19 mouse cellular contexts compared by ENCODE assay signal in genomic region chr9:106888346-106888745, GRCm38 (mm10). TPM values are rescaled to one million over a fixed set of nuclear protein-coding genes. Genes with fewer than 3 reads are reported as not detected.
DNase-seq lines count a peak whose midpoint lies in the region; ATAC-seq and TF ChIP-seq lines count a peak whose summit lies in the region.
"Had no signal": no experiment of that assay in that cellular context is flagged by ENCODE, and none has a peak within 500 bp of the region (broad histone marks: within the 10 kb centered on the region; RNA-seq: fewer than 3 reads in every experiment).

No protein-coding gene starts in this region.

- H3K4me2 ChIP-seq in hindbrain, embryonic 12.5 days (replicated peaks), result no peak overlapping the region
- H3K4me2 ChIP-seq in lung, embryonic 14.5 days, result peak overlapping the region; percentile 53
- peak overlapping the region; percentile 77 for H3K4me2 ChIP-seq in liver, embryonic 14.5 days (ENCODE audit: low read depth)

- peaks cover 64% of the 10 kb centered on the region for H3K4me1 ChIP-seq in hindbrain, embryonic 12.5 days
- peaks cover 78% of the 10 kb centered on the region for H3K4me1 ChIP-seq in hindbrain, embryonic 10.5 days (replicated peaks)
- peaks cover 8% of the 10 kb centered on the region; the same call in 1 of the 2 replicates for H3K4me1 ChIP-seq in lung, embryonic 14.5 days (ENCODE audit: insufficient read depth)
- peaks cover 15 to 43% of the 10 kb centered on the region in 2 experiments for H3K4me1 ChIP-seq in liver, embryonic 14.5 days (replicated peaks; ENCODE audit: control insufficient read depth in 2 of 2, insufficient read depth in 2 of 2, low read length in 1 of 2)

- H3K9me3 ChIP-seq in hindbrain, embryonic 12.5 days (replicated peaks), result no peaks in the 10 kb centered on the region
- H3K9me3 ChIP-seq in hindbrain, embryonic 10.5 days, result no peaks in the 10 kb centered on the region
- H3K9me3 ChIP-seq in lung, embryonic 14.5 days (ENCODE audit: low read depth, low read length), result no peaks in the 10 kb centered on the region
- no peaks in the 10 kb centered on the region for H3K9me3 ChIP-seq in liver, embryonic 14.5 days (ENCODE audit: control insufficient read depth, low read length)
- H3K9me3 ChIP-seq: forebrain, embryonic 13.5 days; midbrain, embryonic 15.5 days had no signal

- H3K9ac ChIP-seq in hindbrain, embryonic 12.5 days, result no peak overlapping the region
- H3K9ac ChIP-seq in lung, embryonic 14.5 days, result no peak overlapping the region
- no peak overlapping the region for H3K9ac ChIP-seq in liver, embryonic 14.5 days (replicated peaks)
- H3K9ac ChIP-seq: midbrain, embryonic 15.5 days had no signal

- no peaks in the 10 kb centered on the region for H3K27me3 ChIP-seq in hindbrain, embryonic 12.5 days
- no peaks in the 10 kb centered on the region for H3K27me3 ChIP-seq in hindbrain, embryonic 10.5 days (ENCODE audit: insufficient read depth, poor library complexity, severe bottlenecking)
- H3K27me3 ChIP-seq in lung, embryonic 14.5 days (ENCODE audit: insufficient read depth, low read length), result no peaks in the 10 kb centered on the region
- H3K27me3 ChIP-seq in liver, embryonic 14.5 days (ENCODE audit: control insufficient read depth, insufficient read depth, low read length), result no peaks in the 10 kb centered on the region
- H3K27me3 ChIP-seq: forebrain, embryonic 13.5 days; midbrain, embryonic 15.5 days had no signal

- TF ChIP-seq CTCF in lung, embryonic 14.5 days (IDR thresholded peaks at IDR 0.05; ENCODE audit: low read depth), result no peak
- TF ChIP-seq CTCF in liver, embryonic 14.5 days (IDR thresholded peaks at IDR 0.05; ENCODE audit: low read depth), result no peak

- WGBS in hindbrain, embryonic 12.5 days, result 95% methylated on average over 3 of the region's 3 CpGs
- WGBS in hindbrain, embryonic 10.5 days, result 96% methylated on average over 3 of the region's 3 CpGs
- 93% methylated on average over 3 of the region's 3 CpGs for WGBS in lung, embryonic 14.5 days
- WGBS in liver, embryonic 14.5 days (ENCODE audit: insufficient replicate concordance), result 87% methylated on average over 3 of the region's 3 CpGs

- DNase-seq in cerebellum, adult 11-12 months, result peak; percentile 47
- DNase-seq in cerebellum, postnatal 4 days (ENCODE audit: low spot score in 2 of 2), result no peak
- DNase-seq in hindbrain, embryonic 10.5 days (ENCODE audit: low spot score), result no peak
- DNase-seq in lung, embryonic 14.5 days, result no peak
- no peak for DNase-seq in lung, postnatal 4 days
- no peak for DNase-seq in liver, embryonic 14.5 days (ENCODE audit: low read depth in 3 of 3, low spot score in 3 of 3)
- DNase-seq: adrenal gland, adult 2 months; cerebellum, adult 8-10 months; kidney, adult 8-10 months; kidney, postnatal 36 days; layer of hippocampus, adult 9-11 months; lung, adult 2 months; lung, postnatal 36 days had no signal

- no peak overlapping the region for H3K4me3 ChIP-seq in hindbrain, embryonic 12.5 days
- no peak overlapping the region for H3K4me3 ChIP-seq in hindbrain, embryonic 10.5 days
- H3K4me3 ChIP-seq in lung, embryonic 14.5 days (ENCODE audit: low read depth, low read length), result no peak overlapping the region
- H3K4me3 ChIP-seq in liver, embryonic 14.5 days (ENCODE audit: insufficient read depth in 1 of 2, low read depth in 2 of 2, low read length in 2 of 2), result no peak overlapping the region
- H3K4me3 ChIP-seq: forebrain, embryonic 13.5 days; left cerebral cortex, adult 2 months had no signal

- no peak for ATAC-seq in hindbrain, embryonic 12.5 days (ENCODE audit: low FRiP score)
- ATAC-seq in lung, embryonic 14.5 days (ENCODE audit: insufficient read depth), result no peak
- ATAC-seq in liver, embryonic 14.5 days (ENCODE audit: insufficient read depth), result no peak
- ATAC-seq in erythroid progenitor cell, adult 5-6 weeks (replicated peaks; ENCODE audit: low FRiP score, poor library complexity, severe bottlenecking), result no peak
- ATAC-seq: forebrain, embryonic 13.5 days; hindbrain, postnatal 0 days; midbrain, embryonic 15.5 days had no signal

- H3K27ac ChIP-seq in hindbrain, embryonic 12.5 days, result peak overlapping the region; percentile 2; the same call in 1 of the 2 replicates
- H3K27ac ChIP-seq in hindbrain, embryonic 10.5 days, result no peak overlapping the region
- H3K27ac ChIP-seq in lung, embryonic 14.5 days (ENCODE audit: low read depth), result no peak overlapping the region
- peak overlapping the region; percentile 37; the same call in 1 of the 2 replicates for H3K27ac ChIP-seq in liver, embryonic 14.5 days
- H3K27ac ChIP-seq: left cerebral cortex, adult 2 months had no signal

- peaks cover 43% of the 10 kb centered on the region for H3K36me3 ChIP-seq in hindbrain, embryonic 12.5 days
- peaks cover 62% of the 10 kb centered on the region for H3K36me3 ChIP-seq in hindbrain, embryonic 10.5 days
- peaks cover 57% of the 10 kb centered on the region for H3K36me3 ChIP-seq in lung, embryonic 14.5 days (ENCODE audit: insufficient read depth)
- H3K36me3 ChIP-seq in liver, embryonic 14.5 days (replicated peaks; ENCODE audit: control insufficient read depth, insufficient read depth, low read depth), result peaks cover 38% of the 10 kb centered on the region

- no peak for TF ChIP-seq EP300 in liver, embryonic 14.5 days (IDR thresholded peaks at IDR 0.05; ENCODE audit: low read depth)

RNA-seq across cellular contexts. Expression of gene Rbm15b, which starts 1.1 kb away (rescaled TPM):
- 30.1 and 33.0 TPM in 2 replicates for polyA plus RNA-seq in hindbrain, embryonic 12.5 days (2016; fragmentation: Nextera tagmentation; extraction: Ambion mirVana)
- 17.1 and 23.8 TPM in 2 replicates for polyA plus RNA-seq in hindbrain, embryonic 10.5 days (2016; fragmentation: Nextera tagmentation; extraction: Ambion mirVana)
- polyA plus RNA-seq in lung, embryonic 14.5 days (2014; fragmentation: Nextera tagmentation; extraction: Ambion mirVana), result 22.2 and 25.3 TPM in 2 replicates
- polyA plus RNA-seq in liver, embryonic 14.5 days (2012; rRNA removed), result 4.4 and 5.0 TPM in 2 replicates
- 4.7 and 5.2 TPM in 2 replicates for polyA plus RNA-seq in liver, embryonic 14.5 days (2014; fragmentation: Nextera tagmentation; extraction: Ambion mirVana)
- 18.4 TPM in 2 replicates for total RNA-seq in erythroid progenitor cell, adult 5-6 weeks (2015; ENCODE audit: low replicate concordance)
- 18.2 and 21.9 TPM in 2 replicates for total RNA-seq in erythroid progenitor cell, adult 5-6 weeks (2017; ENCODE audit: low replicate concordance)

RNA-seq across cellular contexts. Expression of gene Manf, which starts 3.4 kb away (rescaled TPM):
- polyA plus RNA-seq in hindbrain, embryonic 12.5 days (2016; fragmentation: Nextera tagmentation; extraction: Ambion mirVana), result 224 and 229 TPM in 2 replicates
- 253 and 276 TPM in 2 replicates for polyA plus RNA-seq in hindbrain, embryonic 10.5 days (2016; fragmentation: Nextera tagmentation; extraction: Ambion mirVana)
- 246 and 279 TPM in 2 replicates for polyA plus RNA-seq in lung, embryonic 14.5 days (2014; fragmentation: Nextera tagmentation; extraction: Ambion mirVana)
- polyA plus RNA-seq in liver, embryonic 14.5 days (2012; rRNA removed), result 13.4 and 52.1 TPM in 2 replicates
- polyA plus RNA-seq in liver, embryonic 14.5 days (2014; fragmentation: Nextera tagmentation; extraction: Ambion mirVana), result 135 and 159 TPM in 2 replicates
- total RNA-seq in erythroid progenitor cell, adult 5-6 weeks (2015; ENCODE audit: low replicate concordance), result 275 and 310 TPM in 2 replicates
- total RNA-seq in erythroid progenitor cell, adult 5-6 weeks (2017; ENCODE audit: low replicate concordance), result 164 and 219 TPM in 2 replicates

Comparison
In these comparisons a context has a peak if more than half of its experiments do, and no peak if none do; other contexts are left out.
1. H3K27ac ChIP-seq: peak in hindbrain, embryonic 12.5 days (single experiment) and liver, embryonic 14.5 days (single experiment); none in hindbrain, embryonic 10.5 days (single experiment) and lung, embryonic 14.5 days (single experiment).